8 mouse cellular contexts compared by ENCODE assay signal in genomic region chr11:77872236-77872635, GRCm38 (mm10). TPM values are rescaled to one million over a fixed set of nuclear protein-coding genes. Genes with fewer than 3 reads are reported as not detected.
DNase-seq lines count a peak whose midpoint lies in the region; ATAC-seq and TF ChIP-seq lines count a peak whose summit lies in the region.

No protein-coding gene starts in this region.

- no peak overlapping the region for H3K4me3 ChIP-seq in lung, embryonic 14.5 days (ENCODE audit: low read depth, low read length)
- H3K4me3 ChIP-seq in embryonic facial prominence, embryonic 11.5 days (ENCODE audit: low read depth, low read length): no peak overlapping the region

- DNase-seq in lung, embryonic 14.5 days: no peak
- DNase-seq in lung, adult 18-20 months: no peak
- no peak for DNase-seq in embryonic facial prominence, embryonic 11.5 days (ENCODE audit: low spot score)
- peak; percentile 59 to 65 for DNase-seq in left cerebral cortex, postnatal 10 days (ENCODE audit: extremely low spot score in 1 of 2, low spot score in 2 of 2)
- DNase-seq in retina, postnatal 1 day: peak; percentile 84
- DNase-seq in kidney, postnatal 14 days: no peak
- DNase-seq in thymus, postnatal 25 days: no peak

- H3K4me1 ChIP-seq in lung, embryonic 14.5 days (ENCODE audit: insufficient read depth): peaks cover 13% of the 10 kb centered on the region
- H3K4me1 ChIP-seq in embryonic facial prominence, embryonic 11.5 days (ENCODE audit: control insufficient read depth, insufficient read depth, low read length): peaks cover 8% of the 10 kb centered on the region

- H3K27me3 ChIP-seq in lung, embryonic 14.5 days (ENCODE audit: insufficient read depth, low read length): 0 out of 2 replicates have a peak, but pooled peaks cover 3% of the 10 kb centered on the region
- no peaks in the 10 kb centered on the region for H3K27me3 ChIP-seq in embryonic facial prominence, embryonic 11.5 days (ENCODE audit: control insufficient read depth, insufficient read depth, low read length)

- WGBS in lung, embryonic 14.5 days: 7% methylated on average over 11 of the region's 11 CpGs
- WGBS in embryonic facial prominence, embryonic 11.5 days: 2% methylated on average over 11 of the region's 11 CpGs

- H3K4me2 ChIP-seq in lung, embryonic 14.5 days: peak overlapping the region; percentile 35; the same call in 1 of the 2 replicates
- H3K4me2 ChIP-seq in embryonic facial prominence, embryonic 11.5 days (ENCODE audit: low read depth, low read length): no peak overlapping the region; the same call in 1 of the 2 replicates

- no peak for ATAC-seq in lung, embryonic 14.5 days (ENCODE audit: insufficient read depth)
- 0 out of 2 replicates have a peak, but pooled peaks have one; percentile 5 for ATAC-seq in embryonic facial prominence, embryonic 11.5 days (replicated peaks; ENCODE audit: insufficient number of reproducible peaks, low FRiP score, low TSS enrichment, low read depth)
- ATAC-seq in erythroblast, adult 5-6 weeks (replicated peaks; ENCODE audit: low FRiP score, poor library complexity, severe bottlenecking): no peak

- no peaks in the 10 kb centered on the region for H3K36me3 ChIP-seq in lung, embryonic 14.5 days (ENCODE audit: insufficient read depth)
- no peaks in the 10 kb centered on the region for H3K36me3 ChIP-seq in embryonic facial prominence, embryonic 11.5 days (replicated peaks; ENCODE audit: control insufficient read depth, insufficient read depth, low read depth, low read length)

- H3K27ac ChIP-seq in lung, embryonic 14.5 days (ENCODE audit: low read depth): no peak overlapping the region
- H3K27ac ChIP-seq in embryonic facial prominence, embryonic 11.5 days (replicated peaks; ENCODE audit: low read depth, low read length): no peak overlapping the region

- intact Hi-C loops in left cerebral cortex, postnatal 10 days (cut with DNase I): no loop called here

- H3K9me3 ChIP-seq in lung, embryonic 14.5 days (ENCODE audit: low read depth, low read length): no peaks in the 10 kb centered on the region
- no peaks in the 10 kb centered on the region for H3K9me3 ChIP-seq in embryonic facial prominence, embryonic 11.5 days (replicated peaks; ENCODE audit: control insufficient read depth, low read length)

- TF ChIP-seq CTCF in lung, embryonic 14.5 days (IDR thresholded peaks at IDR 0.05; ENCODE audit: low read depth): peak; percentile 27

- no peak overlapping the region for H3K9ac ChIP-seq in lung, embryonic 14.5 days
- no peak overlapping the region; the same call in 1 of the 2 replicates for H3K9ac ChIP-seq in embryonic facial prominence, embryonic 11.5 days (replicated peaks; ENCODE audit: low read length)

RNA-seq across cellular contexts. Expression of gene Pipox, which starts 21.7 kb away (rescaled TPM):
- polyA plus RNA-seq in lung, embryonic 14.5 days (2014; fragmentation: Nextera tagmentation; extraction: Ambion mirVana): 0.88 and 1.6 TPM in 2 replicates
- 2.7 and 3.0 TPM in 2 replicates for polyA plus RNA-seq in embryonic facial prominence, embryonic 11.5 days (2014; fragmentation: Nextera tagmentation; extraction: Ambion mirVana)
- 1 to 10 TPM in 1 of 2 experiments, under 1 TPM in 1; 0.49 to 1.6 TPM for total RNA-seq in left cerebral cortex, postnatal 10 days (2021)
- not detected in 2 replicates for total RNA-seq in erythroblast, adult 5-6 weeks (2015; ENCODE audit: low replicate concordance)
- not detected in 2 replicates for total RNA-seq in erythroblast, adult 5-6 weeks (2017; ENCODE audit: low replicate concordance)

RNA-seq across cellular contexts. Expression of gene Sez6, which starts 58.4 kb away (rescaled TPM):
- 0.05 and 0.22 TPM in 2 replicates for polyA plus RNA-seq in lung, embryonic 14.5 days (2014; fragmentation: Nextera tagmentation; extraction: Ambion mirVana)
- polyA plus RNA-seq in embryonic facial prominence, embryonic 11.5 days (2014; fragmentation: Nextera tagmentation; extraction: Ambion mirVana): 1.5 and 2.1 TPM in 2 replicates
- total RNA-seq in left cerebral cortex, postnatal 10 days (2021): 100 to 1,000 TPM; 226 to 231 TPM
- not detected in 2 replicates for total RNA-seq in erythroblast, adult 5-6 weeks (2015; ENCODE audit: low replicate concordance)
- not detected in 2 replicates for total RNA-seq in erythroblast, adult 5-6 weeks (2017; ENCODE audit: low replicate concordance)

Comparison
In these comparisons a context has a peak if more than half of its experiments do, and no peak if none do; other contexts are left out.
1. DNase-seq: peak in left cerebral cortex, postnatal 10 days (2 of 2) and retina, postnatal 1 day (single experiment); none in lung, embryonic 14.5 days (single experiment), lung, adult 18-20 months (0 of 2), embryonic facial prominence, embryonic 11.5 days (single experiment), kidney, postnatal 14 days (single experiment) and thymus, postnatal 25 days (single experiment).
2. RNA of gene Sez6, which starts 58.4 kb away (total RNA-seq): 226 to 231 TPM in left cerebral cortex, postnatal 10 days; not detected in erythroblast, adult 5-6 weeks; every median in the first group is over 100 times any median in the second.